Mouse (Mus musculus) liver, embryonic 16.5 days (tissue): ENCODE results near the gene Fgf23. TPM values are rescaled to one million over a fixed set of nuclear protein-coding genes. Genes with fewer than 3 reads are reported as not detected.

Experiments used
- ATAC-seq: fragments of 200-750 bp; cut with Nextera tagmentation; 2 replicates; pipeline ENCODE4 v1.8.0; 2017; ENCODE audit warnings: low read depth, mild to moderate bottlenecking, moderate number of reproducible peaks, moderate library complexity
- H3K27ac ChIP-seq: fragments of 300-500 bp; sonication (generic); 2 replicates; pipeline ENCODE4 v1.5.1; 2014; ENCODE audit warnings: mild to moderate bottlenecking, low read length
- H3K27me3 ChIP-seq: fragments of 300-500 bp; sonication (generic); 2 replicates; pipeline ENCODE4 v1.6.1; 2014; ENCODE audit warnings: low read depth, low read length, mixed read lengths; ENCODE audit not compliant: control insufficient read depth, insufficient read depth
- H3K36me3 ChIP-seq: fragments of 300-500 bp; sonication (generic); 2 replicates; pipeline ENCODE4 v1.6.1; 2014; ENCODE audit warnings: mild to moderate bottlenecking; ENCODE audit not compliant: control insufficient read depth, insufficient read depth
- H3K4me1 ChIP-seq: fragments of 300-500 bp; sonication (generic); 2 replicates; pipeline ENCODE4 v1.6.1; 2014; ENCODE audit warnings: low read depth, low read length, mixed read lengths; ENCODE audit not compliant: control insufficient read depth
- H3K4me2 ChIP-seq: fragments of 300-500 bp; sonication (generic); 2 replicates; pipeline ENCODE4 v1.6.1; 2014; ENCODE audit warnings: low read depth, low read length, mixed read lengths
- H3K4me3 ChIP-seq: fragments of 300-500 bp; sonication (generic); 2 replicates; pipeline ENCODE4 v1.5.1; 2014; ENCODE audit warnings: low read depth, mild to moderate bottlenecking, low read length
- H3K9ac ChIP-seq: fragments of 300-500 bp; sonication (generic); 2 replicates; pipeline ENCODE4 v1.6.1; 2014; ENCODE audit warnings: low read depth, low read length
- H3K9me3 ChIP-seq: fragments of 300-500 bp; sonication (generic); replicated peaks from 2 replicates; pipeline ENCODE4 v1.6.1; 2016; ENCODE audit warnings: low read length; ENCODE audit not compliant: control insufficient read depth
- WGBS: fragments of 180-500 bp; shearing (Covaris S2); extraction: QIAGEN DNeasy Blood & Tissue Kit; methylation state at CpG from one replicate; pipeline ENCODE4 v1.1.7; 2014; ENCODE audit not compliant: insufficient replicate concordance; 5-methylcytosine and 5-hydroxymethylcytosine counted together
- polyA plus RNA-seq: library from polyadenylated mRNA; unstranded; fragments of >200 nt; fragmentation: Nextera tagmentation; extraction: Ambion mirVana; gene quantifications from 2 replicates; pipeline ENCODE4 v1.2.1, GENCODE M21; 2015

Gene Fgf23
- polyA plus RNA-seq, 1 experiment from 2014 or later, result not detected

- H3K27me3 ChIP-seq, result no peaks in the 10 kb centered on the region
- H3K9ac ChIP-seq, result no peak overlapping the region
- H3K9me3 ChIP-seq, result no peaks in the 10 kb centered on the region
- 80% methylated on average over 14 of the region's 14 CpGs for WGBS
- no peak overlapping the region for H3K27ac ChIP-seq
- no peak overlapping the region for H3K4me2 ChIP-seq
- no peaks in the 10 kb centered on the region for H3K36me3 ChIP-seq
- H3K4me3 ChIP-seq, result no peak overlapping the region
- no peak for ATAC-seq
- no peaks in the 10 kb centered on the region for H3K4me1 ChIP-seq
Measured at GRCm38 (mm10) chr6:127129659-127130058, 57.0 kb downstream of the Fgf23 start.

- no peak for ATAC-seq
- Histone ChIP-seq H3K4me2 (no peak overlapping the region), H3K36me3 (no peaks in the 10 kb centered on the region), H3K27me3 (no peaks in the 10 kb centered on the region), H3K27ac (no peak overlapping the region), H3K9ac (no peak overlapping the region), H3K9me3 (no peaks in the 10 kb centered on the region), H3K4me3 (no peak overlapping the region), H3K4me1 (no peaks in the 10 kb centered on the region)
- WGBS, result 84% methylated on average over 13 of the region's 13 CpGs
Measured at GRCm38 (mm10) chr6:127130377-127130776, 57.7 kb downstream of the Fgf23 start.

Other genes starting within 250 kb of the Fgf23 start
- gene Ndufa9, start 223.8 kb upstream of the Fgf23 start, polyA plus RNA-seq, result 132 and 147 TPM in 2 replicates
- not detected in 2 replicates for gene Akap3, start 219.8 kb upstream of the Fgf23 start, polyA plus RNA-seq
- 0.05 TPM in 1 of 2 replicates, not detected in the other for gene Dyrk4, start 151.1 kb upstream of the Fgf23 start, polyA plus RNA-seq
- gene Rad51ap1, start 133.3 kb upstream of the Fgf23 start, polyA plus RNA-seq, result 40.3 and 46.5 TPM in 2 replicates
- gene D6Wsu163e, start 132.9 kb upstream of the Fgf23 start, polyA plus RNA-seq, result 12.3 and 14.6 TPM in 2 replicates
- gene Fgf6, start 57.3 kb upstream of the Fgf23 start, polyA plus RNA-seq, result 0.04 TPM in 1 of 2 replicates, not detected in the other
- gene Tigar, start 36.7 kb downstream of the Fgf23 start, polyA plus RNA-seq, result 0.24 and 0.41 TPM in 2 replicates
- gene Ccnd2, start 79.3 kb downstream of the Fgf23 start, polyA plus RNA-seq, result 41.2 and 46.1 TPM in 2 replicates